Mouse (Mus musculus): ENCODE results near the gene Vmn1r114.
"Not testable (repeated sequence)": the region's sequence is repeated elsewhere in the genome, so short reads cannot be mapped to it uniquely, and the experiment has no call there.

Gene Vmn1r114

GRCm38 (mm10) chr7:20812086-20812485 is at the start of gene Vmn1r114:
Gene Vmn1r114 (minus strand): TSS chr7:20812186.
- not testable (repeated sequence) for DNase-seq (ENCODE audit: low spot score)

GRCm38 (mm10) chr7:20844885-20845284 is 32.9 kb upstream of the Vmn1r114 start, which contains the start of gene Vmn1r115:
Gene Vmn1r115 (minus strand): TSS chr7:20844985.
- not testable (repeated sequence) for DNase-seq (ENCODE audit: low spot score)

GRCm38 (mm10) chr7:20786985-20787384 is 25.0 kb downstream of the Vmn1r114 start, which contains the start of gene Vmn1r113:
Gene Vmn1r113 (plus strand): TSS chr7:20787285.
- not testable (repeated sequence) for DNase-seq (ENCODE audit: low spot score)

GRCm38 (mm10) chr7:20770885-20771284 is 41.1 kb downstream of the Vmn1r114 start, which contains the start of gene Vmn1r112:
Gene Vmn1r112 (plus strand): TSS chr7:20771185.
- DNase-seq (ENCODE audit: low spot score), result not testable (repeated sequence)

Measured in yolk sac, embryonic 10.5 days (tissue).